Mouse (Mus musculus): ENCODE results near the gene Chrm5. TPM values are rescaled to one million over a fixed set of nuclear protein-coding genes. Genes with fewer than 3 reads are reported as not detected.
"Not testable (repeated sequence)": the region's sequence is repeated elsewhere in the genome, so short reads cannot be mapped to it uniquely, and the experiment has no call there.

Chrm5 gene
- polyA plus RNA-seq, 1 experiment from 2014 or later = not detected

GRCm38 (mm10) chr2:112474997-112475724, 5.4 kb downstream of the Chrm5 start:
- H3K9ac ChIP-seq = no peak overlapping the region
- H3K9me3 ChIP-seq = no peaks in the 10 kb centered on the region
- H3K27me3 ChIP-seq (replicated peaks) = no peaks in the 10 kb centered on the region
- no peak overlapping the region for H3K4me2 ChIP-seq
- H3K36me3 ChIP-seq = no peaks in the 10 kb centered on the region
- H3K4me3 ChIP-seq (replicated peaks) = no peak overlapping the region
- no peak for ATAC-seq (ENCODE audit: insufficient read depth, low FRiP score, low read depth)
- 66% methylated on average over 5 of the region's 5 CpGs for WGBS
- no peak overlapping the region for H3K27ac ChIP-seq
- H3K4me1 ChIP-seq = no peaks in the 10 kb centered on the region

DNA sequence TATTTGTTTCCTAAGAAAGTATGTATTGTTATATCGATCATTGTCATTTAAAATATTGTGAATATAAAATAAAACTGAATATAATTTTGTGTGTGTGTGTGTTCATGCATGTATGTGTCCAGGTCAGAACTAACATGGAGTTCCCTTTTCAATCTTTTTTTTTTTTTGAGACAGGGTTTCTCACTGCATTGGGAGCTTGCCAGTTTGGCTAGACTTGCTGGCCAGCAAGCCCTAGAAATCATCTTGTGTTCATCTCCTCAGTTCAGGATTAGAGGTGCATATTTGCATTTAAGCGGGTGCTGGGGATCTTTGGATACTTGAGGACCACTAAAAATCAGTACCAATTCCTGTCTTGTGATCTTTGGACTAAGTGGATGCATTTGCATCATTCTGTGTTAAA, 8.5 kb downstream of the Chrm5 start:
- no peak for ATAC-seq (ENCODE audit: insufficient read depth, low FRiP score, low read depth)
- no peaks in the 10 kb centered on the region for H3K9me3 ChIP-seq
- peaks cover 12% of the 10 kb centered on the region for H3K36me3 ChIP-seq
- no peak overlapping the region for H3K9ac ChIP-seq
- no peak overlapping the region for H3K4me3 ChIP-seq (replicated peaks)
- WGBS = 89% methylated on average over 2 of the region's 2 CpGs
- no peaks in the 10 kb centered on the region for H3K4me1 ChIP-seq
- no peaks in the 10 kb centered on the region for H3K27me3 ChIP-seq (replicated peaks)
- H3K4me2 ChIP-seq = no peak overlapping the region
- no peak overlapping the region for H3K27ac ChIP-seq

DNA sequence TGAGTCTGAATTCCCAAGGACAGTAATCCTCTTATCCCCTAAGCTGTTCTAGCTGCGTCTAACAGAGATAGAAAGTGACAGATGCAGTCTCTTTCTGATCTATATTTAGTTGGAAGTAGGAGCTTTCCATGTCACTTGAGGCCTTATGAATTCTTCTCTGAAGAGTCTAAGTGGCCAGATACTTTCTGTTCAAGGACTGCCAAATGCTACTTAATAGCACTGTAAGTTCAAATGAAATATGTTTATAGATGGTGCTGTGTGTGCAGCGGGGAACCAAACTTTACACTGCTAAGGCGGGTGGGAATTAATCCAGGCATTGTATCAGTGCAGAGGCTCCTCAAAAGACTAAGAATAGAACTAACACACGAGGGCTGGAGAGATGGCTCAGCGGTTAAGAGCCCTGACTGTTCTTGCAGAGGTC, 9.6 kb downstream of the Chrm5 start:
- ATAC-seq (ENCODE audit: insufficient read depth, low FRiP score, low read depth) = no peak
- H3K36me3 ChIP-seq = peaks cover 17% of the 10 kb centered on the region
- H3K4me3 ChIP-seq (replicated peaks) = no peak overlapping the region
- no peaks in the 10 kb centered on the region for H3K27me3 ChIP-seq (replicated peaks)
- WGBS = 71% methylated on average over 5 of the region's 5 CpGs
- H3K27ac ChIP-seq = no peak overlapping the region
- H3K4me1 ChIP-seq = no peaks in the 10 kb centered on the region
- H3K9ac ChIP-seq = no peak overlapping the region
- no peaks in the 10 kb centered on the region for H3K9me3 ChIP-seq
- H3K4me2 ChIP-seq = no peak overlapping the region

DNA sequence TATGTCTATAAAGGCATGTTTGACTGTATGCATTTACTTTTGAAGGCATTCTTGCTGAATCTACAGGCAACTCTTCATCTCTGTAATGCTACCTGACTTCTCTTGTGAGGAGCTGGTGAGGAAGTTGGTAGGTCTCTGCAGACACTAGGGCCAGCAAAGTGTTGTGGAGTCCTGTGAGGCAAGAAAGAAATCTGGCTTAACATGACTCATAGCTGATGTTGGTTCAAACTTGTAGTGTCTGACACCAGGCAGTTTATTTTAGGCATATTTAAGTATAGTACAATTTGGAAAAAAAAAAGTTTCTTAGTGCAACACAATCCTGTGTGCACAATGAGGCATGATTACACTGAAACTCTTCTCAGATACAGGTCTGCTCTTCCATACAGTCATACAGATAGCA, 11.0 kb downstream of the Chrm5 start:
- ATAC-seq (ENCODE audit: insufficient read depth, low FRiP score, low read depth) = no peak
- peaks cover 19% of the 10 kb centered on the region for H3K36me3 ChIP-seq

DNA sequence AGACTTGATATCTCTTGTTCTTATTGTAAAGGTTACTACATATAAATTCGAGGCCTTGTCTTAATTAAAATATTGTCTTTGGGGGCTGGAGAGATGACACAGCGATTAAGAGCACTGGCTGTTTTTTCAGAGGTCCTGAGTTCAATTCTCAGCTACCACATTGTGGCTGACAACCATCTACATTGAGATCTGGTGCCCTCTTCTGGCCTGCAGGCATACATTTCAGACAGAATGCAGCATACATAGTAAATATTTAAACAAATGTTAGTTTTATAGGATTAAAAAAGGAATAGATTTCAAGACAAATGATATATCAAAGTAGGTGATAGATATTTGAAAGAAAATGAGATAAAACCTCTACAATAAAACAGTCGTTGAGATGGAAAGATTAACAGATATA, 20.0 kb downstream of the Chrm5 start:
- 90% methylated on average over 3 of the region's 3 CpGs for whole genome bisulfite sequencing
- Histone ChIP-seq H3K4me2 (no peak overlapping the region), H3K27ac (no peak overlapping the region), H3K27me3 (replicated peaks) (no peaks in the 10 kb centered on the region), H3K4me1 (no peaks in the 10 kb centered on the region), H3K36me3 (peaks cover 4% of the 10 kb centered on the region; the same call in 1 of the 2 replicates), H3K9me3 (no peaks in the 10 kb centered on the region), H3K9ac (no peak overlapping the region), H3K4me3 (replicated peaks) (no peak overlapping the region)
- no peak for ATAC-seq (ENCODE audit: insufficient read depth, low FRiP score, low read depth)

More for the DNA sequence above, 11.0 kb downstream of the Chrm5 start:
- H3K4me1 ChIP-seq = no peaks in the 10 kb centered on the region
- no peaks in the 10 kb centered on the region for H3K27me3 ChIP-seq (replicated peaks)
- no peak overlapping the region for H3K4me3 ChIP-seq (replicated peaks)
- no peaks in the 10 kb centered on the region for H3K9me3 ChIP-seq
- H3K27ac ChIP-seq = no peak overlapping the region
- no peak overlapping the region for H3K9ac ChIP-seq
- no peak overlapping the region for H3K4me2 ChIP-seq

GRCm38 (mm10) chr2:112454862-112455564, 25.6 kb downstream of the Chrm5 start, which contains the start of gene Emc7:
Emc7 (plus strand) TSS chr2:112454997.
- H3K4me3 ChIP-seq (replicated peaks) = peak within 1 kb of the TSS; percentile 90
- H3K36me3 ChIP-seq = no peaks in the 10 kb centered on the region
- no peaks in the 10 kb centered on the region for H3K27me3 ChIP-seq (replicated peaks)
- H3K27ac ChIP-seq = peak within 1 kb of the TSS; percentile 58; the same call in 1 of the 2 replicates
- WGBS = under 1% methylated on average over 49 of the region's 49 CpGs
- no peaks in the 10 kb centered on the region for H3K9me3 ChIP-seq
- H3K9ac ChIP-seq = peak within 1 kb of the TSS; percentile 87
- H3K4me2 ChIP-seq = peak within 1 kb of the TSS; percentile 74
- H3K4me1 ChIP-seq = no peaks in the 10 kb centered on the region
- ATAC-seq (ENCODE audit: insufficient read depth, low FRiP score, low read depth) = peak; percentile 99

- Histone ChIP-seq H3K27me3 (replicated peaks) (no peaks in the 10 kb centered on the region), H3K4me3 (replicated peaks) (peak overlapping the region; percentile 90), H3K9ac (peak overlapping the region; percentile 14; the same call in 1 of the 2 replicates), H3K36me3 (no peaks in the 10 kb centered on the region), H3K9me3 (no peaks in the 10 kb centered on the region), H3K4me1 (no peaks in the 10 kb centered on the region), H3K27ac (peak overlapping the region; percentile 23; the same call in 1 of the 2 replicates), H3K4me2 (peak overlapping the region; percentile 66)
- ATAC-seq (ENCODE audit: insufficient read depth, low FRiP score, low read depth) = peak; percentile 54
- WGBS = 26% methylated on average over 17 of the region's 17 CpGs
Observed at GRCm38 (mm10) chr2:112454125-112454861, 26.3 kb downstream of the Chrm5 start.

GRCm38 (mm10) chr2:112452513-112452912, 28.1 kb downstream of the Chrm5 start:
- H3K36me3 ChIP-seq; H3K4me3 ChIP-seq (replicated peaks); H3K9ac ChIP-seq; H3K9me3 ChIP-seq; ATAC-seq (ENCODE audit: insufficient read depth, low FRiP score, low read depth); H3K27ac ChIP-seq; H3K4me2 ChIP-seq; H3K27me3 ChIP-seq (replicated peaks); H3K4me1 ChIP-seq: not testable (repeated sequence)

GRCm38 (mm10) chr2:112449597-112450296, 30.8 kb downstream of the Chrm5 start:
- H3K27ac ChIP-seq = no peak overlapping the region
- 31% methylated on average over 4 of the region's 4 CpGs for WGBS
- H3K9me3 ChIP-seq = no peaks in the 10 kb centered on the region
- H3K27me3 ChIP-seq (replicated peaks) = no peaks in the 10 kb centered on the region
- no peak for ATAC-seq (ENCODE audit: insufficient read depth, low FRiP score, low read depth)
- no peaks in the 10 kb centered on the region for H3K4me1 ChIP-seq
- no peaks in the 10 kb centered on the region for H3K36me3 ChIP-seq
- no peak overlapping the region for H3K9ac ChIP-seq
- no peak overlapping the region for H3K4me3 ChIP-seq (replicated peaks)
- H3K4me2 ChIP-seq = no peak overlapping the region

DNA sequence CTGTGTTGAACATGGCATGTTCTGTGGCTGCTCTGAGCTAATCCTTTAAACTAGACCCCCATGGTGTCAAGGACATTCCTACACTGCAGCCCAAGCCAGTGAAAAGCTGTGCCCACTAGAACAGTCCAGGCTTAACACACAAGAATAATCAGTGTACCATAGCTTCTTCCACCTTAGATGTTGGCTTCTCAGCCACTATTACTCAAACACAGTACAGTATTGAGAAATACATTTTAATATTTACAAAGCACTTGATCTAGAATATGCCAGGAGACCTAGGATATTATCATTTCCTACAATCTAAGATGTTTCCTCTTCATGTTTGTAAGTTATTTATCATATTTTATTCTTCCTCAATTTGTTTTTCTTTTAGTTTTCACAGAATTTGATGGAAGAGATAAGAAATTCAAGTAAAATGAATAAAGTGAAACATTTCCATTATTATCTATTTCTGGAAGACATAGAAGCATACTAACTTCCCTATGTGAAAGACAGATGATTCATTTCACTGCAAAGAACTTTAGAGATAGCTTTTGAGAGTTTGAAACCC, 32.0 kb downstream of the Chrm5 start:
- Histone ChIP-seq H3K4me3 (replicated peaks) (no peak overlapping the region), H3K9ac (no peak overlapping the region), H3K27me3 (replicated peaks) (no peaks in the 10 kb centered on the region), H3K4me2 (no peak overlapping the region), H3K36me3 (no peaks in the 10 kb centered on the region), H3K27ac (no peak overlapping the region), H3K9me3 (no peaks in the 10 kb centered on the region), H3K4me1 (no peaks in the 10 kb centered on the region)
- ATAC-seq (ENCODE audit: insufficient read depth, low FRiP score, low read depth) = no peak

- not testable (repeated sequence) for H3K4me2 ChIP-seq; H3K27me3 ChIP-seq (replicated peaks); H3K4me3 ChIP-seq (replicated peaks); H3K36me3 ChIP-seq; ATAC-seq (ENCODE audit: insufficient read depth, low FRiP score, low read depth); H3K9ac ChIP-seq; H3K27ac ChIP-seq; H3K4me1 ChIP-seq; H3K9me3 ChIP-seq
- 77% methylated on average over 4 of the region's 4 CpGs for WGBS
Observed at GRCm38 (mm10) chr2:112448046-112448445, 32.5 kb downstream of the Chrm5 start.

All from stomach, embryonic 15.5 days (tissue).